Mouse (Mus musculus) lung, adult 18-20 months (tissue): ENCODE measurements around the gene Drc1.

ENCODE experiments used
- DNase-seq, 2 experiments: peaks; one replicate each; pipeline ENCODE4 v3.0.0; 2022; ENCODE audit warnings: mixed read lengths in 2 of 2

The Drc1 gene

GRCm38 (mm10) chr5:30287106-30287882 is 6.1 kb downstream of the Drc1 start:
- DNase-seq, result no peak

GRCm38 (mm10) chr5:30340815-30341214 is 59.6 kb downstream of the Drc1 start:
- DNase-seq, result no peak

- DNase-seq, result no peak
Measured at GRCm38 (mm10) chr5:30341601-30342365, 60.6 kb downstream of the Drc1 start.

GRCm38 (mm10) chr5:30342601-30343015 is 61.4 kb downstream of the Drc1 start:
- no peak for DNase-seq

- peak; percentile 40 to 53 for DNase-seq
Measured at GRCm38 (mm10) chr5:30343107-30343506, 61.9 kb downstream of the Drc1 start.

GRCm38 (mm10) chr5:30343886-30344285 is 62.7 kb downstream of the Drc1 start:
- no peak for DNase-seq

GRCm38 (mm10) chr5:30353605-30354004 is 72.4 kb downstream of the Drc1 start:
- DNase-seq, result no peak

GRCm38 (mm10) chr5:30355114-30355513 is 73.9 kb downstream of the Drc1 start:
- DNase-seq, result no peak

- no peak for DNase-seq
Measured at GRCm38 (mm10) chr5:30355559-30356159, 74.5 kb downstream of the Drc1 start.

- DNase-seq, result no peak
Measured at GRCm38 (mm10) chr5:30356647-30357046, 75.5 kb downstream of the Drc1 start.

- DNase-seq, result peak in 1 of 2 experiments; percentile 34
Measured at GRCm38 (mm10) chr5:30358436-30359099, 77.4 kb downstream of the Drc1 start.

GRCm38 (mm10) chr5:30367405-30367804 is 86.2 kb downstream of the Drc1 start:
- no peak for DNase-seq

- DNase-seq, result peak; percentile 81 to 84
Measured at GRCm38 (mm10) chr5:30369426-30369825, 88.2 kb downstream of the Drc1 start.

- no peak for DNase-seq
Measured at GRCm38 (mm10) chr5:30382876-30383275, 101.7 kb downstream of the Drc1 start.

GRCm38 (mm10) chr5:30387726-30388125 is 106.5 kb downstream of the Drc1 start:
- DNase-seq, result no peak

GRCm38 (mm10) chr5:30389836-30390235 is 108.6 kb downstream of the Drc1 start:
- DNase-seq, result no peak

GRCm38 (mm10) chr5:30391473-30391872 is 110.3 kb downstream of the Drc1 start:
- peak; percentile 26 to 31 for DNase-seq

- no peak for DNase-seq
Measured at GRCm38 (mm10) chr5:30400521-30400920, 119.3 kb downstream of the Drc1 start.

- DNase-seq, result no peak
Measured at GRCm38 (mm10) chr5:30401165-30401564, 120.0 kb downstream of the Drc1 start.

GRCm38 (mm10) chr5:30406876-30407275 is 125.7 kb downstream of the Drc1 start:
- DNase-seq, result no peak

- no peak for DNase-seq
Measured at GRCm38 (mm10) chr5:30411524-30411923, 130.3 kb downstream of the Drc1 start.

- DNase-seq, result no peak
Measured at GRCm38 (mm10) chr5:30415381-30415780, 134.2 kb downstream of the Drc1 start.

- no peak for DNase-seq
Measured at GRCm38 (mm10) chr5:30415876-30416275, 134.7 kb downstream of the Drc1 start.
